Mouse (Mus musculus) heart, adult 8-10 months (tissue): Measurements from ENCODE around the gene Yif1b. TPM values are rescaled to one million over a fixed set of nuclear protein-coding genes. Genes with fewer than 3 reads are reported as not detected.

Source experiments
- total RNA-seq, 4 experiments: library from RNA; stranded (reverse); gene quantifications; 2 replicates each; pipeline ENCODE4 v1.2.4; 2022

Yif1b gene
- total RNA-seq, 4 experiments from 2014 or later: 66.2 to 78.1 (median 70.0) TPM

Other genes starting within 250 kb of the Yif1b start
- gene Ryr1, start 113.2 kb upstream of the Yif1b start, total RNA-seq: 1 to 10 TPM in 2 of 4 experiments, under 1 TPM in 2; 0.79 to 1.5 (median 0.92) TPM
- gene Rasgrp4, start 103.5 kb upstream of the Yif1b start, total RNA-seq: 1 to 10 TPM in 3 of 4 experiments, under 1 TPM in 1; 1.00 to 1.5 (median 1.2) TPM
- 10 to 100 TPM; 10.4 to 12.6 (median 10.8) TPM for gene Fam98c, start 82.1 kb upstream of the Yif1b start, total RNA-seq
- gene Ggn, start 68.1 kb upstream of the Yif1b start, total RNA-seq: under 1 TPM in 3 of 4 experiments, not detected in 1; 0.14 to 0.37 (median 0.28) TPM
- gene Spred3, start 67.9 kb upstream of the Yif1b start, total RNA-seq: under 1 TPM; 0.23 to 0.75 (median 0.52) TPM
- 100 to 1,000 TPM; 116 to 132 (median 121) TPM for gene Psmd8, start 57.6 kb upstream of the Yif1b start, total RNA-seq
- gene Catsperg1, start 24.3 kb upstream of the Yif1b start, total RNA-seq: under 1 TPM in 3 of 4 experiments, not detected in 1; 0.24 to 0.34 (median 0.25) TPM
- 1 to 10 TPM; 1.5 to 2.3 (median 2.0) TPM for gene Kcnk6, start 5.8 kb upstream of the Yif1b start, total RNA-seq
- 1 to 10 TPM; 1.7 to 3.9 (median 2.6) TPM for gene 2200002D01Rik, start 10.1 kb downstream of the Yif1b start, total RNA-seq
- gene Spint2, start 43.6 kb downstream of the Yif1b start, total RNA-seq: 10 to 100 TPM; 47.3 to 54.5 (median 53.2) TPM
- gene Ppp1r14a, start 51.0 kb downstream of the Yif1b start, total RNA-seq: 10 to 100 TPM in 1 of 4 experiments, 1 to 10 TPM in 3; 5.4 to 10.1 (median 7.1) TPM
- gene Dpf1, start 65.6 kb downstream of the Yif1b start, total RNA-seq: under 1 TPM in 3 of 4 experiments, not detected in 1; 0.13 to 0.23 (median 0.22) TPM